Mouse (Mus musculus) embryonic fibroblast, embryonic 13.5 days (primary cell): ENCODE measurements at regions not wholly inside any gene's neighbourhood (a gene's known extent, or its start where the extent isn't known, plus 50 kb on each side); places are given as distances from the start of the nearest gene placed in this dataset.
A peak's percentile ranks its signal among the peaks of the same experiment; 100 is the strongest.
"Not testable (repeated sequence)": the region's sequence is repeated elsewhere in the genome, so short reads cannot be mapped to it uniquely, and the experiment has no call there.

Source experiments
- H3K27ac ChIP-seq: 2 replicates; pipeline ENCODE4 v1.5.1; 2012; ENCODE audit warnings: low read length, control low read depth, inconsistent platforms; ENCODE audit not compliant: insufficient read depth
- H3K4me1 ChIP-seq: 2 replicates; pipeline ENCODE4 v1.6.1; 2011; ENCODE audit warnings: low read length; ENCODE audit not compliant: control insufficient read depth, insufficient read depth
- H3K4me3 ChIP-seq: 2 replicates; pipeline ENCODE4 v1.5.1; 2011; ENCODE audit warnings: mild to moderate bottlenecking, control low read depth, low read length; ENCODE audit not compliant: insufficient read depth
- CTCF ChIP-seq: IDR thresholded peaks from 2 replicates; pipeline ENCODE4 v1.5.1; 2011; ENCODE audit warnings: mild to moderate bottlenecking, control low read depth, low read length, moderate library complexity, borderline replicate concordance; ENCODE audit not compliant: insufficient read depth
- POLR2A ChIP-seq: IDR thresholded peaks from 2 replicates; pipeline ENCODE4 v1.6.1; 2011; ENCODE audit warnings: low read depth, mild to moderate bottlenecking, control low read depth, low read length, moderate library complexity

- no peaks in the 10 kb centered on the region for H3K4me1 ChIP-seq
- no peak for TF ChIP-seq POLR2A
- TF ChIP-seq CTCF: no peak
- no peak overlapping the region for H3K27ac ChIP-seq
- H3K4me3 ChIP-seq: no peak overlapping the region
These were observed 540.7 kb downstream of the Cypt12 start for GRCm38 (mm10) chr3:18488886-18489285.

GRCm38 (mm10) chr3:18522562-18522961, 574.4 kb downstream of the Cypt12 start:
- TF ChIP-seq POLR2A (no peak), CTCF (no peak)
- Histone ChIP-seq H3K4me1 (no peaks in the 10 kb centered on the region), H3K4me3 (no peak overlapping the region), H3K27ac (no peak overlapping the region)

GRCm38 (mm10) chr3:18524011-18524410, 575.8 kb downstream of the Cypt12 start:
- TF ChIP-seq CTCF (no peak), POLR2A (no peak)
- no peaks in the 10 kb centered on the region for H3K4me1 ChIP-seq
- no peak overlapping the region for H3K4me3 ChIP-seq
- no peak overlapping the region for H3K27ac ChIP-seq

GRCm38 (mm10) chr3:18557201-18557600, 609.0 kb downstream of the Cypt12 start:
- TF ChIP-seq POLR2A: no peak
- no peak for TF ChIP-seq CTCF
- H3K4me1 ChIP-seq: 0 out of 2 replicates have a peak, but pooled peaks cover 4% of the 10 kb centered on the region
- no peak overlapping the region for H3K27ac ChIP-seq
- no peak overlapping the region for H3K4me3 ChIP-seq

GRCm38 (mm10) chr3:18560282-18560785, 612.1 kb downstream of the Cypt12 start:
- 0 out of 2 replicates have a peak, but pooled peaks cover 4% of the 10 kb centered on the region for H3K4me1 ChIP-seq

GRCm38 (mm10) chr3:18580911-18581626, 632.9 kb downstream of the Cypt12 start:
- H3K4me3 ChIP-seq, H3K4me1 ChIP-seq, H3K27ac ChIP-seq: not testable (repeated sequence)

More at GRCm38 (mm10) chr3:18560282-18560785, 612.1 kb downstream of the Cypt12 start:
- no peak overlapping the region for H3K4me3 ChIP-seq
- TF ChIP-seq CTCF: no peak
- no peak for TF ChIP-seq POLR2A
- H3K27ac ChIP-seq: peak overlapping the region; percentile 84

- H3K4me1 ChIP-seq: peaks cover 6% of the 10 kb centered on the region
- TF ChIP-seq POLR2A: no peak
- no peak for TF ChIP-seq CTCF
- no peak overlapping the region for H3K27ac ChIP-seq
- H3K4me3 ChIP-seq: no peak overlapping the region
These were observed 672.4 kb downstream of the Cypt12 start for GRCm38 (mm10) chr3:18620608-18621007.

- Histone ChIP-seq H3K27ac (peak overlapping the region; percentile 98), H3K4me1 (peaks cover 6% of the 10 kb centered on the region), H3K4me3 (no peak overlapping the region)
- TF ChIP-seq CTCF (peak; percentile 19; the same call in 1 of the 2 replicates), POLR2A (peak; percentile 25; the same call in 1 of the 2 replicates)
These were observed 675.7 kb downstream of the Cypt12 start for GRCm38 (mm10) chr3:18623831-18624304.

GRCm38 (mm10) chr3:18624381-18625145, 676.4 kb downstream of the Cypt12 start:
- TF ChIP-seq POLR2A (no peak; the same call in 1 of the 2 replicates), CTCF (no peak)
- Histone ChIP-seq H3K4me1 (peaks cover 6% of the 10 kb centered on the region), H3K4me3 (peak overlapping the region; percentile 27), H3K27ac (peak overlapping the region; percentile 98)
